Mouse (Mus musculus): ENCODE data around the gene Vat1l. TPM values are rescaled to one million over a fixed set of nuclear protein-coding genes. Genes with fewer than 3 reads are reported as not detected.

Gene Vat1l
- polyA plus RNA-seq, 1 experiment from 2014 or later = 0.33 TPM

- no peaks in the 10 kb centered on the region for H3K36me3 ChIP-seq
- 72% methylated on average over 2 of the region's 2 CpGs for WGBS (ENCODE audit: insufficient replicate concordance)
- no peaks in the 10 kb centered on the region for H3K9me3 ChIP-seq (replicated peaks)
- H3K4me3 ChIP-seq = no peak overlapping the region
- H3K9ac ChIP-seq = no peak overlapping the region
- ATAC-seq = no peak
- no peaks in the 10 kb centered on the region for H3K4me1 ChIP-seq
- H3K27me3 ChIP-seq (replicated peaks) = no peaks in the 10 kb centered on the region
- no peak overlapping the region for H3K27ac ChIP-seq
- H3K4me2 ChIP-seq = no peak overlapping the region
Measured at GRCm38 (mm10) chr8:114222001-114222400, 16.6 kb downstream of the Vat1l start.

GRCm38 (mm10) chr8:114224001-114224400, 18.6 kb downstream of the Vat1l start:
- Histone ChIP-seq H3K4me2 (no peak overlapping the region), H3K27ac (no peak overlapping the region), H3K9me3 (replicated peaks) (no peaks in the 10 kb centered on the region), H3K9ac (no peak overlapping the region), H3K4me1 (no peaks in the 10 kb centered on the region), H3K4me3 (no peak overlapping the region), H3K36me3 (no peaks in the 10 kb centered on the region), H3K27me3 (replicated peaks) (no peaks in the 10 kb centered on the region)
- 68% methylated on average over 2 of the region's 2 CpGs for WGBS (ENCODE audit: insufficient replicate concordance)
- ATAC-seq = no peak

GRCm38 (mm10) chr8:114251321-114252065, 46.1 kb downstream of the Vat1l start:
- Histone ChIP-seq H3K4me1 (no peaks in the 10 kb centered on the region), H3K4me2 (no peak overlapping the region), H3K4me3 (no peak overlapping the region), H3K9me3 (replicated peaks) (no peaks in the 10 kb centered on the region), H3K36me3 (no peaks in the 10 kb centered on the region), H3K27ac (no peak overlapping the region), H3K27me3 (replicated peaks) (no peaks in the 10 kb centered on the region), H3K9ac (no peak overlapping the region)
- 57% methylated on average over 3 of the region's 3 CpGs for WGBS (ENCODE audit: insufficient replicate concordance)
- no peak for ATAC-seq

- no peak overlapping the region for H3K9ac ChIP-seq
- ATAC-seq = no peak
- H3K27me3 ChIP-seq (replicated peaks) = no peaks in the 10 kb centered on the region
- H3K27ac ChIP-seq = no peak overlapping the region
- H3K9me3 ChIP-seq (replicated peaks) = no peaks in the 10 kb centered on the region
- H3K36me3 ChIP-seq = no peaks in the 10 kb centered on the region
- 57% methylated on average over 4 of the region's 4 CpGs for whole genome bisulfite sequencing (ENCODE audit: insufficient replicate concordance)
- no peak overlapping the region for H3K4me3 ChIP-seq
- no peak overlapping the region for H3K4me2 ChIP-seq
- H3K4me1 ChIP-seq = no peaks in the 10 kb centered on the region
Measured at GRCm38 (mm10) chr8:114258685-114259084, 53.3 kb downstream of the Vat1l start.

- Histone ChIP-seq H3K4me3 (no peak overlapping the region), H3K27ac (no peak overlapping the region), H3K9ac (no peak overlapping the region), H3K9me3 (replicated peaks) (no peaks in the 10 kb centered on the region), H3K36me3 (no peaks in the 10 kb centered on the region), H3K27me3 (replicated peaks) (no peaks in the 10 kb centered on the region), H3K4me2 (no peak overlapping the region), H3K4me1 (no peaks in the 10 kb centered on the region)
- ATAC-seq = no peak
- WGBS (ENCODE audit: insufficient replicate concordance) = 61% methylated on average over 5 of the region's 5 CpGs
Measured at GRCm38 (mm10) chr8:114259713-114260355, 54.4 kb downstream of the Vat1l start.

- Histone ChIP-seq H3K9me3 (replicated peaks) (no peaks in the 10 kb centered on the region), H3K9ac (no peak overlapping the region), H3K27ac (no peak overlapping the region), H3K4me1 (no peaks in the 10 kb centered on the region), H3K27me3 (replicated peaks) (no peaks in the 10 kb centered on the region), H3K36me3 (no peaks in the 10 kb centered on the region), H3K4me3 (no peak overlapping the region), H3K4me2 (no peak overlapping the region)
- no peak for ATAC-seq
- WGBS (ENCODE audit: insufficient replicate concordance) = 29% methylated on average over 2 of the region's 2 CpGs
Measured at GRCm38 (mm10) chr8:114262331-114262730, 56.9 kb downstream of the Vat1l start.

- no peak overlapping the region for H3K27ac ChIP-seq
- no peak overlapping the region for H3K4me2 ChIP-seq
- 64% methylated on average over 8 of the region's 8 CpGs for WGBS (ENCODE audit: insufficient replicate concordance)
- H3K36me3 ChIP-seq = no peaks in the 10 kb centered on the region
- H3K4me3 ChIP-seq = no peak overlapping the region
- no peaks in the 10 kb centered on the region for H3K27me3 ChIP-seq (replicated peaks)
- H3K4me1 ChIP-seq = no peaks in the 10 kb centered on the region
- no peaks in the 10 kb centered on the region for H3K9me3 ChIP-seq (replicated peaks)
- no peak for ATAC-seq
- H3K9ac ChIP-seq = no peak overlapping the region
Measured at GRCm38 (mm10) chr8:114274558-114274957, 69.1 kb downstream of the Vat1l start.

- 0 out of 2 replicates have a peak, but pooled peaks cover 2% of the 10 kb centered on the region for H3K9me3 ChIP-seq (replicated peaks)
- no peaks in the 10 kb centered on the region for H3K27me3 ChIP-seq (replicated peaks)
- no peak for ATAC-seq
- H3K27ac ChIP-seq = no peak overlapping the region
- no peaks in the 10 kb centered on the region for H3K36me3 ChIP-seq
- no peak overlapping the region for H3K9ac ChIP-seq
- no peaks in the 10 kb centered on the region for H3K4me1 ChIP-seq
- H3K4me3 ChIP-seq = no peak overlapping the region
- H3K4me2 ChIP-seq = no peak overlapping the region
- WGBS (ENCODE audit: insufficient replicate concordance) = 50% methylated on average over 1 of the region's 1 CpGs
Measured at GRCm38 (mm10) chr8:114281101-114281500, 75.7 kb downstream of the Vat1l start.

GRCm38 (mm10) chr8:114294889-114295748, 89.7 kb downstream of the Vat1l start:
- no peaks in the 10 kb centered on the region for H3K9me3 ChIP-seq (replicated peaks)
- H3K36me3 ChIP-seq = no peaks in the 10 kb centered on the region
- no peak overlapping the region for H3K4me2 ChIP-seq
- H3K9ac ChIP-seq = no peak overlapping the region
- ATAC-seq = no peak
- no peak overlapping the region for H3K27ac ChIP-seq
- H3K27me3 ChIP-seq (replicated peaks) = no peaks in the 10 kb centered on the region
- WGBS (ENCODE audit: insufficient replicate concordance) = 72% methylated on average over 11 of the region's 11 CpGs
- no peak overlapping the region for H3K4me3 ChIP-seq
- H3K4me1 ChIP-seq = no peaks in the 10 kb centered on the region

- Histone ChIP-seq H3K27ac (no peak overlapping the region), H3K4me3 (no peak overlapping the region), H3K9me3 (replicated peaks) (no peaks in the 10 kb centered on the region), H3K4me1 (no peaks in the 10 kb centered on the region), H3K36me3 (no peaks in the 10 kb centered on the region), H3K4me2 (no peak overlapping the region), H3K27me3 (replicated peaks) (no peaks in the 10 kb centered on the region), H3K9ac (no peak overlapping the region)
- ATAC-seq = no peak
- 62% methylated on average over 3 of the region's 3 CpGs for WGBS (ENCODE audit: insufficient replicate concordance)
Measured at GRCm38 (mm10) chr8:114295749-114296067, 90.3 kb downstream of the Vat1l start.

GRCm38 (mm10) chr8:114298253-114298652, 92.8 kb downstream of the Vat1l start:
- H3K27ac ChIP-seq = no peak overlapping the region
- WGBS (ENCODE audit: insufficient replicate concordance) = 47% methylated on average over 2 of the region's 2 CpGs
- no peaks in the 10 kb centered on the region for H3K9me3 ChIP-seq (replicated peaks)
- no peak overlapping the region for H3K9ac ChIP-seq
- ATAC-seq = no peak
- no peaks in the 10 kb centered on the region for H3K4me1 ChIP-seq
- no peaks in the 10 kb centered on the region for H3K27me3 ChIP-seq (replicated peaks)
- H3K4me2 ChIP-seq = no peak overlapping the region
- H3K4me3 ChIP-seq = no peak overlapping the region
- no peaks in the 10 kb centered on the region for H3K36me3 ChIP-seq

- Histone ChIP-seq H3K27me3 (replicated peaks) (no peaks in the 10 kb centered on the region), H3K4me1 (no peaks in the 10 kb centered on the region), H3K9ac (no peak overlapping the region), H3K4me3 (no peak overlapping the region), H3K4me2 (no peak overlapping the region), H3K36me3 (no peaks in the 10 kb centered on the region), H3K27ac (no peak overlapping the region), H3K9me3 (replicated peaks) (no peaks in the 10 kb centered on the region)
- ATAC-seq = no peak
- WGBS (ENCODE audit: insufficient replicate concordance) = 66% methylated on average over 7 of the region's 7 CpGs
Measured at GRCm38 (mm10) chr8:114300072-114300471, 94.7 kb downstream of the Vat1l start.

Measured in liver, embryonic 12.5 days (tissue).